Comparison of ENCODE assay signal across 20 mouse cellular contexts in genomic region chr17:30402871-30403270, GRCm38 (mm10).
DNase-seq lines count a peak whose midpoint lies in the region; ATAC-seq and TF ChIP-seq lines count a peak whose summit lies in the region.
"Had no signal": no experiment of that assay in that cellular context is flagged by ENCODE, and none has a peak within 500 bp of the region (broad histone marks: within the 10 kb centered on the region; RNA-seq: fewer than 3 reads in every experiment).

No protein-coding gene starts in this region.

- no peaks in the 10 kb centered on the region for H3K27me3 ChIP-seq in hindbrain, embryonic 14.5 days (ENCODE audit: control insufficient read depth, insufficient read depth, low read length)
- no peaks in the 10 kb centered on the region for H3K27me3 ChIP-seq in hindbrain, embryonic 13.5 days
- H3K27me3 ChIP-seq: forebrain, embryonic 13.5 days; heart, embryonic 15.5 days had no signal

- no peak for DNase-seq in hindbrain, embryonic 14.5 days (ENCODE audit: low spot score)
- DNase-seq in layer of hippocampus, adult 2 months (ENCODE audit: low spot score in 2 of 2): no peak
- DNase-seq in layer of hippocampus, adult 8-10 months (ENCODE audit: low spot score in 2 of 2): no peak
- peak; percentile 41 for DNase-seq in A20 (ENCODE audit: low read depth, low spot score)
- DNase-seq in brain, adult 2 months (ENCODE audit: low read depth, low spot score): peak; percentile 39
- DNase-seq in right cerebral cortex, adult 18-20 months: no peak
- DNase-seq: adrenal gland, adult 8-10 months; adrenal gland, postnatal 36 days; cerebellum, adult 11-12 months; cerebellum, adult 9-11 months; cerebellum, postnatal 36 days; gastrocnemius, postnatal 36 days; heart, adult 18-20 months had no signal

- H3K4me2 ChIP-seq in hindbrain, embryonic 14.5 days (replicated peaks): no peak overlapping the region
- no peak overlapping the region for H3K4me2 ChIP-seq in hindbrain, embryonic 13.5 days
- H3K4me2 ChIP-seq: forebrain, embryonic 13.5 days; heart, embryonic 11.5 days; heart, embryonic 15.5 days had no signal

- H3K9ac ChIP-seq in hindbrain, embryonic 14.5 days: no peak overlapping the region
- H3K9ac ChIP-seq in hindbrain, embryonic 13.5 days: no peak overlapping the region
- H3K9ac ChIP-seq: forebrain, embryonic 13.5 days; heart, embryonic 15.5 days had no signal

- no peak overlapping the region for H3K4me3 ChIP-seq in hindbrain, embryonic 14.5 days (replicated peaks; ENCODE audit: low read length)
- no peak overlapping the region for H3K4me3 ChIP-seq in hindbrain, embryonic 13.5 days
- H3K4me3 ChIP-seq in layer of hippocampus, adult 2 months: no peak overlapping the region
- H3K4me3 ChIP-seq: embryonic facial prominence, embryonic 10.5 days; forebrain, embryonic 13.5 days; heart, embryonic 15.5 days had no signal

- H3K36me3 ChIP-seq in hindbrain, embryonic 14.5 days (replicated peaks; ENCODE audit: control insufficient read depth, insufficient read depth): no peaks in the 10 kb centered on the region
- H3K36me3 ChIP-seq in hindbrain, embryonic 13.5 days: no peaks in the 10 kb centered on the region; the same call in 1 of the 2 replicates

- H3K4me1 ChIP-seq in hindbrain, embryonic 14.5 days (replicated peaks; ENCODE audit: control insufficient read depth, insufficient read depth, low read length): peaks cover 4% of the 10 kb centered on the region; the same call in 1 of the 2 replicates
- no peaks in the 10 kb centered on the region for H3K4me1 ChIP-seq in hindbrain, embryonic 13.5 days (replicated peaks)
- H3K4me1 ChIP-seq: forebrain, embryonic 13.5 days had no signal

- no peak for ATAC-seq in hindbrain, embryonic 14.5 days (ENCODE audit: low FRiP score)
- ATAC-seq in hindbrain, embryonic 13.5 days (ENCODE audit: low FRiP score): no peak
- ATAC-seq: forebrain, embryonic 13.5 days; intestine, embryonic 16.5 days had no signal

- 0 out of 2 replicates have a peak, but pooled peaks cover under 1% of the 10 kb centered on the region for H3K9me3 ChIP-seq in hindbrain, embryonic 14.5 days (ENCODE audit: control insufficient read depth, low read length)
- H3K9me3 ChIP-seq in hindbrain, embryonic 13.5 days: 0 out of 2 replicates have a peak, but pooled peaks cover 6% of the 10 kb centered on the region
- H3K9me3 ChIP-seq: embryonic facial prominence, embryonic 10.5 days; forebrain, embryonic 13.5 days; G1E; heart, embryonic 15.5 days had no signal

- WGBS in hindbrain, embryonic 14.5 days: 79% methylated on average over 3 of the region's 3 CpGs
- WGBS in hindbrain, embryonic 13.5 days: 82% methylated on average over 3 of the region's 3 CpGs

- H3K27ac ChIP-seq in hindbrain, embryonic 14.5 days: 0 out of 2 replicates have a peak overlapping the region, but pooled peaks have one; percentile 18
- no peak overlapping the region for H3K27ac ChIP-seq in hindbrain, embryonic 13.5 days
- peak overlapping the region; percentile 12; the same call in 1 of the 2 replicates for H3K27ac ChIP-seq in layer of hippocampus, adult 2 months
- H3K27ac ChIP-seq: embryonic facial prominence, embryonic 10.5 days; forebrain, embryonic 13.5 days; heart, embryonic 15.5 days had no signal

- no peak; the same call in 1 of the 2 replicates for TF ChIP-seq CTCF in layer of hippocampus, adult 2 months (conservative IDR thresholded peaks at IDR 0.05)

Comparison
In these comparisons a context has a peak if more than half of its experiments do, and no peak if none do; other contexts are left out.
1. DNase-seq: peak in A20 (single experiment) and brain, adult 2 months (single experiment); none in hindbrain, embryonic 14.5 days (single experiment), layer of hippocampus, adult 2 months (0 of 2), layer of hippocampus, adult 8-10 months (0 of 2) and right cerebral cortex, adult 18-20 months (single experiment).